Mouse (Mus musculus): Measurements from ENCODE around the gene Dlx2. TPM values are rescaled to one million over a fixed set of nuclear protein-coding genes. Genes with fewer than 3 reads are reported as not detected.

The Dlx2 gene
- polyA plus RNA-seq, 1 experiment from 2014 or later = 1.6 TPM

- Histone ChIP-seq H3K4me1 (peaks cover 33% of the 10 kb centered on the region), H3K9ac (peak overlapping the region; percentile 13), H3K27ac (no peak overlapping the region), H3K4me3 (peak overlapping the region; percentile 47), H3K4me2 (replicated peaks) (peak overlapping the region; percentile 98), H3K9me3 (no peaks in the 10 kb centered on the region), H3K36me3 (no peaks in the 10 kb centered on the region), H3K27me3 (replicated peaks) (peaks cover 89% of the 10 kb centered on the region)
- ATAC-seq (ENCODE audit: low FRiP score, low read depth) = peak; percentile 61
- under 1% methylated on average over 56 of the region's 59 CpGs for WGBS
These were observed 493 bp downstream of the Dlx2 start for GRCm38 (mm10) chr2:71545882-71546639.

DNA sequence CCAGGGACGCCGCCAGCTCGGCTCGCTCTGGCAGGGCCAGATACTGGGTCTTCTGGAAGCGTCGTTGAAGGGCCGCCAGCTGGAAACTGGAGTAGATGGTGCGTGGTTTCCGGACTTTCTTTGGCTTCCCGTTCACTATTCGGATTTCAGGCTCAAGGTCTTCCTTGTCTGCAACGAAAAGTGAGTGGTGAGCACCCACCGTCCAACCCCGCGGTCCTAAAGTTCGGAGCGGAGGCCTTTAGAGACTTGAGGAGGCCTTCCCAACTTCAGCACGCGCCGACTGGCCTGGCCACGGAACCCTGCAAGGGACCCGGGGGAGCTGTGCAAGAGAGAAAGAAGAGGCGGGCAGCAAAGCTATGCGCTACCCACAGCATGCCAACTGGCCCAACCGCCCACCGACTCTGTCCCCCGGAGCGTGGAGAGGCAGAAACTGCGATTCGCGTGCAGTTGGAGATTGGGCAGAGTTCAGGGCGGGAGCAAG is 1.1 kb downstream of the Dlx2 start:
- ATAC-seq (ENCODE audit: low FRiP score, low read depth) = no peak
- H3K27ac ChIP-seq = no peak overlapping the region

GRCm38 (mm10) chr2:71544391-71545285 is 1.9 kb downstream of the Dlx2 start:
- Histone ChIP-seq H3K27ac (no peak overlapping the region), H3K4me2 (replicated peaks) (peak overlapping the region; percentile 98), H3K27me3 (replicated peaks) (peaks cover 90% of the 10 kb centered on the region), H3K36me3 (no peaks in the 10 kb centered on the region), H3K4me3 (0 out of 2 replicates have a peak overlapping the region, but pooled peaks have one; percentile 5), H3K4me1 (peaks cover 35% of the 10 kb centered on the region), H3K9ac (no peak overlapping the region), H3K9me3 (no peaks in the 10 kb centered on the region)
- WGBS = 1% methylated on average over 61 of the region's 61 CpGs
- no peak for ATAC-seq (ENCODE audit: low FRiP score, low read depth)

More for the DNA sequence above, 1.1 kb downstream of the Dlx2 start:
- Histone ChIP-seq H3K4me3 (peak overlapping the region; percentile 47), H3K9ac (peak overlapping the region; percentile 13), H3K4me1 (peaks cover 35% of the 10 kb centered on the region), H3K4me2 (replicated peaks) (peak overlapping the region; percentile 98), H3K9me3 (no peaks in the 10 kb centered on the region), H3K27me3 (replicated peaks) (peaks cover 90% of the 10 kb centered on the region), H3K36me3 (no peaks in the 10 kb centered on the region)
- under 1% methylated on average over 32 of the region's 32 CpGs for WGBS

- ATAC-seq (ENCODE audit: low FRiP score, low read depth) = no peak
- Histone ChIP-seq H3K9me3 (no peaks in the 10 kb centered on the region), H3K27me3 (replicated peaks) (peaks cover 90% of the 10 kb centered on the region), H3K9ac (no peak overlapping the region), H3K4me2 (replicated peaks) (peak overlapping the region; percentile 98), H3K27ac (no peak overlapping the region), H3K4me1 (peaks cover 35% of the 10 kb centered on the region), H3K4me3 (0 out of 2 replicates have a peak overlapping the region, but pooled peaks have one; percentile 5), H3K36me3 (no peaks in the 10 kb centered on the region)
- WGBS = 2% methylated on average over 20 of the region's 20 CpGs
These were observed 2.6 kb downstream of the Dlx2 start for GRCm38 (mm10) chr2:71543948-71544347.

- H3K9me3 ChIP-seq = no peaks in the 10 kb centered on the region
- no peaks in the 10 kb centered on the region for H3K36me3 ChIP-seq
- H3K9ac ChIP-seq = no peak overlapping the region
- H3K27ac ChIP-seq = no peak overlapping the region
- H3K27me3 ChIP-seq (replicated peaks) = peaks cover 90% of the 10 kb centered on the region
- no peak overlapping the region for H3K4me3 ChIP-seq
- 2% methylated on average over 9 of the region's 9 CpGs for WGBS
- no peak for ATAC-seq (ENCODE audit: low FRiP score, low read depth)
- no peak overlapping the region for H3K4me2 ChIP-seq (replicated peaks)
- H3K4me1 ChIP-seq = peaks cover 35% of the 10 kb centered on the region
These were observed 3.0 kb downstream of the Dlx2 start for GRCm38 (mm10) chr2:71543531-71543930.

DNA sequence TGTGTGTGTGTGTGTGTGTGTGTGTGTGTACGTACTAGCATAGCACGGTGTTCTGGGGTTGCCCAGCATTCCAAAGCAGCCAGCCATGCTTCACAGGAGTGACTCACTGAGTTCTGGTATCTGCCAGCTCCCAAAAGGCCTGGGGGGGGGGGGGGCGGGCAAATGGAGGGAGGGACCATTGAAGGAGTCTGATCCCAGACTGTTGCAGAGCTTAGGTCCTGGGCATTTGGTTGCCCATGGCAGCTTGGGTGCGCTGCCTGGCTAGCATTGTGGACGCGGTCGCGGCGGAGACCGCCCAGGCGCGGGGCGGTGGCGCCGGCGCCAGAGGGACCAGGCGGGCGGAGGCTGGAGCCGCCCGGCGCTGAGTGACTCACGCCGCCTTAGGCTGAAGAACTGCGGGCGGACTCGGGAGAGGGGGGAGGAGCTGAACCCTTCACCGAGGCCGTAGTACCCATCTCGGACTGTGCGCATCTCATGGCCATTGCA is 3.7 kb downstream of the Dlx2 start:
- H3K9me3 ChIP-seq = no peaks in the 10 kb centered on the region
- H3K4me1 ChIP-seq = peaks cover 35% of the 10 kb centered on the region
- peak overlapping the region; percentile 33; the same call in 1 of the 2 replicates for H3K4me2 ChIP-seq (replicated peaks)
- no peak overlapping the region for H3K9ac ChIP-seq
- H3K27ac ChIP-seq = no peak overlapping the region
- no peaks in the 10 kb centered on the region for H3K36me3 ChIP-seq
- WGBS = under 1% methylated on average over 29 of the region's 30 CpGs
- peaks cover 91% of the 10 kb centered on the region for H3K27me3 ChIP-seq (replicated peaks)
- no peak overlapping the region for H3K4me3 ChIP-seq
- ATAC-seq (ENCODE audit: low FRiP score, low read depth) = no peak

DNA sequence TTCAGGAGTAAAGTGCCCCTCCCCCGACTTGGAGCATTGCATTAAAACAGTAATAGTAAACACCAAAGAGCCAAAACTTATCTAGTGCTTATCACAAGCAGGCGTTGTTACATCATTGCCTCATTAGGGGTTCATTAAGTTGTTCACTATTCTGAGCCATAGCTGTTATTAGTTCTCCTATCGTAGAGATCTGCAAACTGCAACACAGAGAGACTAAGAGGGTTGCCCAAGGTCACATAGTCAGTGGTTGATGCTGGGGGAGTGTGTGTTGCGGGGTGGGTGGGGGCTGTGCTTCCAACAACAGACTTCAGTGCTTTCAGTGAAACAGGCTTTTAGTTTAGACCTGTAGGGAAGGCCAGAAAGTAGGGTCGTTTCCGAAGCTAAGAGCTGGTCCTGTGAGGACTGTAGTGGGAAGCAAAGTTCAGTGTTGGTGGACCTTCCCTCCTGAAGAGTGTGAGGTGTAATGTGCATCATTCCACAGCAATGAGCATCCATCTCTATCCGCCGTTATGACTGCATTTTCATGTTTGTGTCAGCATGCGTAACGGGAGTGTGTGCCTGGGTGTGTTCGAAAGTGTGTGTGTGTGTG is 4.2 kb downstream of the Dlx2 start:
- no peak for ATAC-seq (ENCODE audit: low FRiP score, low read depth)
- no peak overlapping the region for H3K4me3 ChIP-seq
- H3K36me3 ChIP-seq = no peaks in the 10 kb centered on the region
- H3K4me1 ChIP-seq = peaks cover 35% of the 10 kb centered on the region
- no peaks in the 10 kb centered on the region for H3K9me3 ChIP-seq
- H3K27me3 ChIP-seq (replicated peaks) = peaks cover 95% of the 10 kb centered on the region
- no peak overlapping the region for H3K9ac ChIP-seq
- no peak overlapping the region for H3K4me2 ChIP-seq (replicated peaks)
- no peak overlapping the region for H3K27ac ChIP-seq
- 2% methylated on average over 11 of the region's 11 CpGs for WGBS

- peak overlapping the region; percentile 46 for H3K4me2 ChIP-seq (replicated peaks)
- peaks cover 97% of the 10 kb centered on the region for H3K27me3 ChIP-seq (replicated peaks)
- no peak for ATAC-seq (ENCODE audit: low FRiP score, low read depth)
- H3K36me3 ChIP-seq = no peaks in the 10 kb centered on the region
- H3K27ac ChIP-seq = no peak overlapping the region
- H3K4me3 ChIP-seq = 0 out of 2 replicates have a peak overlapping the region, but pooled peaks have one; percentile 7
- peaks cover 35% of the 10 kb centered on the region for H3K4me1 ChIP-seq
- 1% methylated on average over 37 of the region's 37 CpGs for WGBS
- no peak overlapping the region for H3K9ac ChIP-seq
- H3K9me3 ChIP-seq = no peaks in the 10 kb centered on the region
These were observed 4.9 kb downstream of the Dlx2 start for GRCm38 (mm10) chr2:71541418-71542226.

DNA sequence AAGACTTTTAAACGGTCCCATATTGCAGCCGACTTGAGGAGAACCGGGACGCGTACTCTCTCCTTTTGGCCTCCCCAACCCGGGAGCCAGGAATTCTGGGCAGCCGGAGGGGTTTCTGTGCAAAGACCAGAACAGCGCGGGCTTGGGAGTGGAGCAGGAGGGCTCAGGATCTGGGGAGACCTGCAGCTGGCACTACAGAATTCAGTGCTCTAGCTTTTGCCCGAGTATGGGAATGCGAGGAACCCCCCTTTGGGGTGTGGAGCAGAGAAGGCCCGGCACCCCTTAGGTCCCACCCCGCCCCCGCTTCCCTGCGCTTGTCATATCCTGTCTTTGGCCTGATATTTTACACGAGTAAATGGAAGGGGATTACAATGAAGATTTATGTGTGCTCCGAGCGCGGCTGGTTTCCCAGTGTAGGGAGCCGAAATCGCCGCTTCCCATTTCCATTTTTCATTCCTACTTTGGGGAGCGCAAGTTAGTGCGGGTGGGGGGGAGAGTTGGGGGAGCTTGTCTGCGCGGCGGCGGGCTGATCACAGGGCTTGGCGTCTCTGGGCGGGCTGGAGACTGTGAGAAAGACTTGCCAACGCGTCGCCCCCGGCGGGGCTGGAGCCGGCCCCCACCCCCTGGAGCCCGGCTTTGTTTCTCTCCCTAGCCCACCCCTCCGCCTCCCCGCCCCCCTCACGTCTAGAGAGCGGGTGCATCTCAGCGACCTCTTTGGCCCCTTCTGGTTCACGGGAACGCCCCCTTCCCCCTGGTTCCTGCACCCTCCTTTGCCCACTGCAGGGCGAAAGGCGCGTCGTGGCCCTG is 5.7 kb downstream of the Dlx2 start:
- H3K27me3 ChIP-seq (replicated peaks) = peaks cover 97% of the 10 kb centered on the region
- no peak for ATAC-seq (ENCODE audit: low FRiP score, low read depth)
- H3K36me3 ChIP-seq = no peaks in the 10 kb centered on the region
- H3K9ac ChIP-seq = no peak overlapping the region
- peak overlapping the region; percentile 46 for H3K4me2 ChIP-seq (replicated peaks)
- H3K27ac ChIP-seq = no peak overlapping the region
- WGBS = under 1% methylated on average over 48 of the region's 48 CpGs
- H3K4me3 ChIP-seq = peak overlapping the region; percentile 7; the same call in 1 of the 2 replicates
- H3K4me1 ChIP-seq = peaks cover 28% of the 10 kb centered on the region
- H3K9me3 ChIP-seq = no peaks in the 10 kb centered on the region

GRCm38 (mm10) chr2:71534242-71535052 is 12.1 kb downstream of the Dlx2 start:
- WGBS = under 1% methylated on average over 20 of the region's 20 CpGs
- Histone ChIP-seq H3K27me3 (replicated peaks) (peaks cover 95% of the 10 kb centered on the region), H3K4me1 (peaks cover 6% of the 10 kb centered on the region), H3K4me3 (no peak overlapping the region), H3K9ac (no peak overlapping the region), H3K4me2 (replicated peaks) (no peak overlapping the region), H3K36me3 (no peaks in the 10 kb centered on the region), H3K27ac (no peak overlapping the region), H3K9me3 (no peaks in the 10 kb centered on the region)
- no peak for ATAC-seq (ENCODE audit: low FRiP score, low read depth)

Measured in neural tube, embryonic 12.5 days (tissue).